Mouse (Mus musculus) erythroblast, embryonic 14.5 days (primary cell): ENCODE results near the gene Lrba. TPM values are rescaled to one million over a fixed set of nuclear protein-coding genes. Genes with fewer than 3 reads are reported as not detected.

Experiments
- H3K27me3 ChIP-seq: 2 replicates; pipeline ENCODE4 v1.6.1; 2012; ENCODE audit warnings: inconsistent platforms; ENCODE audit not compliant: control insufficient read depth
- H3K36me3 ChIP-seq: 2 replicates; pipeline ENCODE4 v1.6.1; 2012; ENCODE audit warnings: mild to moderate bottlenecking, inconsistent platforms; ENCODE audit not compliant: control insufficient read depth
- H3K4me1 ChIP-seq: 2 replicates; pipeline ENCODE4 v1.6.1; 2012; ENCODE audit warnings: inconsistent platforms; ENCODE audit not compliant: control insufficient read depth
- H3K4me3 ChIP-seq: replicated peaks from 2 replicates; pipeline ENCODE3; 2012; ENCODE audit warnings: moderate library complexity, mild to moderate bottlenecking, inconsistent platforms
- H3K9me3 ChIP-seq: 2 replicates; pipeline ENCODE4 v1.6.1; 2012; ENCODE audit warnings: low read length, inconsistent platforms, mixed read lengths; ENCODE audit not compliant: control insufficient read depth
- GATA1 ChIP-seq: IDR thresholded peaks from 2 replicates; pipeline ENCODE4 v1.6.1; 2012; ENCODE audit warnings: low read length, inconsistent platforms, mixed read lengths
- TAL1 ChIP-seq: IDR thresholded peaks from 3 replicates; pipeline ENCODE4 v1.6.1; 2012; ENCODE audit warnings: low read length, inconsistent platforms, mixed read lengths
- polyA plus RNA-seq: library from polyadenylated mRNA; stranded (reverse); fragments of >175 nt; gene quantifications from 2 replicates; pipeline ENCODE4 v1.2.3, GENCODE M21; 2012

Gene Lrba
- polyA plus RNA-seq, 1 experiment: 2.3 TPM

- H3K27me3 ChIP-seq: no peaks in the 10 kb centered on the region
- H3K4me1 ChIP-seq: no peaks in the 10 kb centered on the region
- no peaks in the 10 kb centered on the region for H3K36me3 ChIP-seq
- TF ChIP-seq GATA1: no peak
- TF ChIP-seq TAL1: no peak
- no peak overlapping the region for H3K4me3 ChIP-seq
- no peaks in the 10 kb centered on the region for H3K9me3 ChIP-seq
These were observed 19.7 kb upstream of the Lrba start for GRCm38 (mm10) chr3:86204608-86205358.

DNA sequence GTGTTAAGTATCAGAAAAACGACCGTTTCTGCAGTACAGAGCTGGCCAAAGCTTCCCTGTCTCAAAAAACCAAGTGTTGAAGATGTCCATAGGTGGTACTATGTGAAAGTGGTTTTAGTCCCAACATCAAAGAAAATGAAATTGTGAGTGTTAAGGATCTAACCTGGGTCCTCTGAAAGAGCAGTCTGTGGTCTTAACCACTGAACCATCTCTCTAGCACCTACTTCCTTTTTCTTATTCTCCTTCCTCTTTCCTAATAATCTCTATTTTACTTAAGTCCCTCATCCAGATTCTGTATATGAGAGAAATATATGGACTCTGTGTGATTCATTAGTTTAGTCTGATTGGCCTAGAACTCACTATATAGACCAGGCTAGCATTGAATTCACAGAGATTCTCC is 17.9 kb upstream of the Lrba start:
- H3K9me3 ChIP-seq: no peaks in the 10 kb centered on the region
- TF ChIP-seq GATA1 (no peak), TAL1 (no peak)
- H3K36me3 ChIP-seq: no peaks in the 10 kb centered on the region
- no peak overlapping the region for H3K4me3 ChIP-seq
- H3K4me1 ChIP-seq: no peaks in the 10 kb centered on the region
- no peaks in the 10 kb centered on the region for H3K27me3 ChIP-seq

- Histone ChIP-seq H3K4me1 (no peaks in the 10 kb centered on the region), H3K36me3 (no peaks in the 10 kb centered on the region), H3K4me3 (no peak overlapping the region), H3K27me3 (no peaks in the 10 kb centered on the region), H3K9me3 (no peaks in the 10 kb centered on the region)
- TF ChIP-seq TAL1 (no peak), GATA1 (no peak)
These were observed 14.1 kb upstream of the Lrba start for GRCm38 (mm10) chr3:86210267-86210939.

- no peaks in the 10 kb centered on the region for H3K4me1 ChIP-seq
- no peak overlapping the region for H3K4me3 ChIP-seq
- TF ChIP-seq TAL1 (no peak), GATA1 (no peak)
These were observed 13.5 kb upstream of the Lrba start for GRCm38 (mm10) chr3:86210959-86211358.

GRCm38 (mm10) chr3:86214248-86214647 is 10.2 kb upstream of the Lrba start:
- Histone ChIP-seq H3K9me3 (no peaks in the 10 kb centered on the region), H3K36me3 (no peaks in the 10 kb centered on the region), H3K4me3 (no peak overlapping the region), H3K27me3 (peaks cover 4% of the 10 kb centered on the region; the same call in 1 of the 2 replicates), H3K4me1 (no peaks in the 10 kb centered on the region)
- no peak for TF ChIP-seq GATA1
- TF ChIP-seq TAL1: no peak

More at GRCm38 (mm10) chr3:86210959-86211358, 13.5 kb upstream of the Lrba start:
- no peaks in the 10 kb centered on the region for H3K27me3 ChIP-seq
- no peaks in the 10 kb centered on the region for H3K36me3 ChIP-seq
- no peaks in the 10 kb centered on the region for H3K9me3 ChIP-seq

GRCm38 (mm10) chr3:86223634-86224313 is 706 bp upstream of the Lrba start:
- TF ChIP-seq GATA1 (no peak), TAL1 (no peak)
- Histone ChIP-seq H3K36me3 (peaks cover 12% of the 10 kb centered on the region), H3K4me3 (peak overlapping the region; percentile 99), H3K4me1 (peaks cover 36% of the 10 kb centered on the region), H3K9me3 (no peaks in the 10 kb centered on the region), H3K27me3 (peaks cover 23% of the 10 kb centered on the region)

GRCm38 (mm10) chr3:86224314-86224563 is 241 bp upstream of the Lrba start:
- H3K9me3 ChIP-seq: no peaks in the 10 kb centered on the region
- peaks cover 17% of the 10 kb centered on the region for H3K36me3 ChIP-seq
- TF ChIP-seq TAL1 (no peak), GATA1 (no peak)
- peaks cover 18% of the 10 kb centered on the region for H3K27me3 ChIP-seq
- peak overlapping the region; percentile 99 for H3K4me3 ChIP-seq
- H3K4me1 ChIP-seq: peaks cover 36% of the 10 kb centered on the region

- Histone ChIP-seq H3K4me3 (no peak overlapping the region), H3K4me1 (peaks cover 22% of the 10 kb centered on the region)
- TF ChIP-seq GATA1 (no peak), TAL1 (no peak)
These were observed 7.1 kb downstream of the Lrba start for GRCm38 (mm10) chr3:86231532-86232086.

GRCm38 (mm10) chr3:86247193-86247592 is 22.7 kb downstream of the Lrba start:
- Histone ChIP-seq H3K4me3 (no peak overlapping the region), H3K36me3 (no peaks in the 10 kb centered on the region; the same call in 1 of the 2 replicates), H3K27me3 (no peaks in the 10 kb centered on the region), H3K4me1 (peaks cover 44% of the 10 kb centered on the region), H3K9me3 (no peaks in the 10 kb centered on the region)
- TF ChIP-seq TAL1: no peak
- no peak for TF ChIP-seq GATA1

More at GRCm38 (mm10) chr3:86231532-86232086, 7.1 kb downstream of the Lrba start:
- Histone ChIP-seq H3K9me3 (no peaks in the 10 kb centered on the region), H3K36me3 (peaks cover 32% of the 10 kb centered on the region), H3K27me3 (no peaks in the 10 kb centered on the region)
